Mouse (Mus musculus): ENCODE results near the gene Kif19a. TPM values are rescaled to one million over a fixed set of nuclear protein-coding genes. Genes with fewer than 3 reads are reported as not detected.

Kif19a gene
- polyA plus RNA-seq, 1 experiment = 5.1 TPM

DNA sequence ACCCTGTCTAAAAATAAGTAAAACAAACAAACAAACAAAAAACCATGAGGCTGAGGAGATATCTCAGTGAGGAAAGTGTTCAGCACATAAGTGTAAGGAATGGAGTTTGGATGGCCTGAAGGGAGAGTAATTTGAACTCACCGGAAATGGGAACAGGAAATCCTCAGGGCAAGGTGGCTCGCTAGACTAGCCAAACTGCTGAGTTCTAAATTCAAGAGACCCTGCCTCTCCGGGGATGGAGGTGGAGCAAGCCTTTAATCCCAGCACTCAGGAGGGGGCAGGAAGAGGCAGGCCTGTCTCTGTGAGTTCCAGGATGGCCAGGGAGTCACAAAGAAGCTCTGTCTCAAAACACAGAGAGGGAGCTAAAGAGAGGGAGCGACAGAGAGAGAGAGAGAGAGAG, 45.2 kb downstream of the Kif19a start:
- TF ChIP-seq POLR2A (IDR thresholded peaks at IDR 0.05; ENCODE audit: borderline replicate concordance, insufficient read depth, low read length) (no peak), CTCF (IDR thresholded peaks at IDR 0.05; ENCODE audit: borderline replicate concordance, insufficient read depth, low read depth, low read length) (no peak)
- H3K27ac ChIP-seq (ENCODE audit: insufficient read depth, low read length) = no peak overlapping the region
- 56% methylated on average over 4 of the region's 4 CpGs for WGBS

DNA sequence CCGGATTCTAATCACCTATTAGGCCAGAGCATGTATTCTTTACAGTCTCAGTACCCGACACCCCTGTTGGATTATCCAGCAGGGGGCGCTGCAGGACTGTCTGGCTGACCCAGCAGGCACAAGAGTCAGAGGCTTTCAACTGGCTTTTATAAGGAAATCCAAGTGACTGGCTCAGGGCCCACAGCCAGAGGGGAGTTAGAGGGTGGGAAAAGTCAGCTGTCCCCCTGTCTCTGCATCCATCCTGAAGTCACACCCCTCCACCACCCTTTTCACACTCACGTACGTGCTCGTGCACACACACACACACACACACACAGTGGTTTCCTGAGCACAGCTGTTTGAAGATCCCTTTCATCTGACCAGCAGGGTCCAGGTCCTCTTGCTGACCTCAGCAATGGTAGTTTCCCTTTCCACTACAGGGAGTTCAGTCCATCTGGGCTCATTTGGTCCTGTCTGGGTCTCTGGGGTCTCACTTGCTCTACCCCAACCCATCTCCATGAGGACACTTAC, 47.6 kb downstream of the Kif19a start:
- H3K4me3 ChIP-seq (replicated peaks; ENCODE audit: insufficient read depth, low read depth, low read length) = no peak overlapping the region
- H3K27ac ChIP-seq (ENCODE audit: insufficient read depth, low read length) = no peak overlapping the region
- WGBS = 8% methylated on average over 6 of the region's 6 CpGs
- peak; percentile 89 to 97 for DNase-seq
- TF ChIP-seq CTCF (IDR thresholded peaks at IDR 0.05; ENCODE audit: borderline replicate concordance, insufficient read depth, low read depth, low read length) (peak; percentile 91), POLR2A (IDR thresholded peaks at IDR 0.05; ENCODE audit: borderline replicate concordance, insufficient read depth, low read length) (no peak)
- H3K27me3 ChIP-seq (ENCODE audit: control insufficient read depth, insufficient read depth, low read length) = no peaks in the 10 kb centered on the region
- peaks cover 27% of the 10 kb centered on the region for H3K4me1 ChIP-seq (ENCODE audit: control insufficient read depth, insufficient read depth, low read length)

More for the DNA sequence above, 45.2 kb downstream of the Kif19a start:
- Histone ChIP-seq H3K27me3 (ENCODE audit: control insufficient read depth, insufficient read depth, low read length) (no peaks in the 10 kb centered on the region), H3K4me3 (replicated peaks; ENCODE audit: insufficient read depth, low read depth, low read length) (no peak overlapping the region), H3K4me1 (ENCODE audit: control insufficient read depth, insufficient read depth, low read length) (peaks cover 38% of the 10 kb centered on the region)
- no peak for DNase-seq

GRCm38 (mm10) chr11:114814873-114815592, 49.8 kb downstream of the Kif19a start:
- Histone ChIP-seq H3K27ac (ENCODE audit: insufficient read depth, low read length) (no peak overlapping the region), H3K4me1 (ENCODE audit: control insufficient read depth, insufficient read depth, low read length) (peaks cover 28% of the 10 kb centered on the region), H3K27me3 (ENCODE audit: control insufficient read depth, insufficient read depth, low read length) (no peaks in the 10 kb centered on the region), H3K4me3 (replicated peaks; ENCODE audit: insufficient read depth, low read depth, low read length) (no peak overlapping the region)
- no peak for DNase-seq
- TF ChIP-seq CTCF (IDR thresholded peaks at IDR 0.05; ENCODE audit: borderline replicate concordance, insufficient read depth, low read depth, low read length) (no peak), POLR2A (IDR thresholded peaks at IDR 0.05; ENCODE audit: borderline replicate concordance, insufficient read depth, low read length) (no peak)
- WGBS = 72% methylated on average over 11 of the region's 11 CpGs

DNA sequence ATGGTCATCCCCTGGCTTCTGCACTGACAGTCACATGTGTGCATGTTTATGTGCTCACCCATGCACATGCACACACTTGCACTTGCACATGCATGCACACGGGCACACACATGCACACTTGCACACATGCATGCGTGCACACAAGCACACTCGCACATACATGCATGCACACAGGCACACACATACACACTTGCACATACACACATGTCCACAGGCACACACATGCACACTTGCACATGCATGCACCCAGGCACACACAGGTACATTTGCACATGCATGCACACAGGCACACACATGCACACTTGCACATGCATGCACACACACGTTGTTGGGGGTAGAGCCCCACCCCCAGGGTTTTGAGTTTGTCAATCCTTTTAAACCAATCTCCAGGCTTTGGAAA, 51.7 kb downstream of the Kif19a start:
- DNase-seq = no peak
- peaks cover 33% of the 10 kb centered on the region for H3K4me1 ChIP-seq (ENCODE audit: control insufficient read depth, insufficient read depth, low read length)
- no peak for TF ChIP-seq CTCF (IDR thresholded peaks at IDR 0.05; ENCODE audit: borderline replicate concordance, insufficient read depth, low read depth, low read length)
- no peak for TF ChIP-seq POLR2A (IDR thresholded peaks at IDR 0.05; ENCODE audit: borderline replicate concordance, insufficient read depth, low read length)
- H3K4me3 ChIP-seq (replicated peaks; ENCODE audit: insufficient read depth, low read depth, low read length) = no peak overlapping the region
- no peak overlapping the region for H3K27ac ChIP-seq (ENCODE audit: insufficient read depth, low read length)
- no peaks in the 10 kb centered on the region for H3K27me3 ChIP-seq (ENCODE audit: control insufficient read depth, insufficient read depth, low read length)
- WGBS = 91% methylated on average over 4 of the region's 4 CpGs

GRCm38 (mm10) chr11:114818185-114818584, 53.0 kb downstream of the Kif19a start:
- DNase-seq = no peak
- H3K27ac ChIP-seq (ENCODE audit: insufficient read depth, low read length) = no peak overlapping the region
- H3K27me3 ChIP-seq (ENCODE audit: control insufficient read depth, insufficient read depth, low read length) = no peaks in the 10 kb centered on the region
- peaks cover 33% of the 10 kb centered on the region for H3K4me1 ChIP-seq (ENCODE audit: control insufficient read depth, insufficient read depth, low read length)
- TF ChIP-seq CTCF (IDR thresholded peaks at IDR 0.05; ENCODE audit: borderline replicate concordance, insufficient read depth, low read depth, low read length) = no peak
- no peak for TF ChIP-seq POLR2A (IDR thresholded peaks at IDR 0.05; ENCODE audit: borderline replicate concordance, insufficient read depth, low read length)
- 95% methylated on average over 7 of the region's 7 CpGs for WGBS
- no peak overlapping the region for H3K4me3 ChIP-seq (replicated peaks; ENCODE audit: insufficient read depth, low read depth, low read length)

- Histone ChIP-seq H3K27me3 (ENCODE audit: control insufficient read depth, insufficient read depth, low read length) (no peaks in the 10 kb centered on the region), H3K4me3 (replicated peaks; ENCODE audit: insufficient read depth, low read depth, low read length) (no peak overlapping the region), H3K4me1 (ENCODE audit: control insufficient read depth, insufficient read depth, low read length) (peaks cover 39% of the 10 kb centered on the region), H3K27ac (ENCODE audit: insufficient read depth, low read length) (no peak overlapping the region)
- WGBS = 75% methylated on average over 2 of the region's 2 CpGs
- TF ChIP-seq CTCF (IDR thresholded peaks at IDR 0.05; ENCODE audit: borderline replicate concordance, insufficient read depth, low read depth, low read length) = no peak
- TF ChIP-seq POLR2A (IDR thresholded peaks at IDR 0.05; ENCODE audit: borderline replicate concordance, insufficient read depth, low read length) = no peak
- DNase-seq = no peak
Measured at GRCm38 (mm10) chr11:114819110-114819509, 53.9 kb downstream of the Kif19a start.

GRCm38 (mm10) chr11:114820444-114820843, 55.3 kb downstream of the Kif19a start:
- no peak overlapping the region for H3K4me3 ChIP-seq (replicated peaks; ENCODE audit: insufficient read depth, low read depth, low read length)
- H3K4me1 ChIP-seq (ENCODE audit: control insufficient read depth, insufficient read depth, low read length) = peaks cover 34% of the 10 kb centered on the region
- WGBS = 77% methylated on average over 3 of the region's 3 CpGs
- H3K27me3 ChIP-seq (ENCODE audit: control insufficient read depth, insufficient read depth, low read length) = no peaks in the 10 kb centered on the region
- no peak overlapping the region for H3K27ac ChIP-seq (ENCODE audit: insufficient read depth, low read length)
- DNase-seq = no peak
- no peak for TF ChIP-seq CTCF (IDR thresholded peaks at IDR 0.05; ENCODE audit: borderline replicate concordance, insufficient read depth, low read depth, low read length)
- no peak for TF ChIP-seq POLR2A (IDR thresholded peaks at IDR 0.05; ENCODE audit: borderline replicate concordance, insufficient read depth, low read length)

- TF ChIP-seq CTCF (IDR thresholded peaks at IDR 0.05; ENCODE audit: borderline replicate concordance, insufficient read depth, low read depth, low read length) = no peak
- TF ChIP-seq POLR2A (IDR thresholded peaks at IDR 0.05; ENCODE audit: borderline replicate concordance, insufficient read depth, low read length) = no peak
- Histone ChIP-seq H3K27ac (ENCODE audit: insufficient read depth, low read length) (no peak overlapping the region), H3K4me1 (ENCODE audit: control insufficient read depth, insufficient read depth, low read length) (peaks cover 34% of the 10 kb centered on the region), H3K27me3 (ENCODE audit: control insufficient read depth, insufficient read depth, low read length) (no peaks in the 10 kb centered on the region), H3K4me3 (replicated peaks; ENCODE audit: insufficient read depth, low read depth, low read length) (no peak overlapping the region)
- no peak for DNase-seq
- WGBS = 33% methylated on average over 1 of the region's 1 CpGs
Measured at GRCm38 (mm10) chr11:114821325-114821724, 56.1 kb downstream of the Kif19a start.

All from cerebellum, adult 2 months (tissue).